Mouse (Mus musculus) thymus, adult 18-20 months (tissue): Measurements from ENCODE around the gene Fam180a.

Source experiments
- DNase-seq, 2 experiments: peaks; one replicate each; pipeline ENCODE4 v3.0.0; 2022; ENCODE audit warnings: mixed read lengths in 2 of 2

Gene Fam180a

DNA sequence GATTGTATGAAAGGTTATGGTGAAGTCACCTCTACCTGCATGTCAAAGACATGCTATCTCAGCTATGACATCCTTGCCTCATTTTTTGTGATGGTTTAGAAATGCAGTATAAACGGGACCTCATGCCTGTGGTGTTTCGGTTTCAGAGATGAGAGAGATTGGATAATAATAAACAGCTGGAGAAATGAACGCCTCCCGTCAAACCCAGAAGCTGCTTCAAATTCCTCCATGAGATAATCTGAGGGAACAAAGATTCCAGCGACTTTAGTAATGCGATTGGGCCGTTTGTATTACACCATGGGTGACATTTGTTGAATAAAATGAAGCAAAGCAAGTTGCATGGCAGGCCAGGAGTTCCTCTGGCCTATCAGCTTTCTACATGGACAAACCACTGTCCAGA, 16.5 kb downstream of the Fam180a start:
- DNase-seq: no peak

DNA sequence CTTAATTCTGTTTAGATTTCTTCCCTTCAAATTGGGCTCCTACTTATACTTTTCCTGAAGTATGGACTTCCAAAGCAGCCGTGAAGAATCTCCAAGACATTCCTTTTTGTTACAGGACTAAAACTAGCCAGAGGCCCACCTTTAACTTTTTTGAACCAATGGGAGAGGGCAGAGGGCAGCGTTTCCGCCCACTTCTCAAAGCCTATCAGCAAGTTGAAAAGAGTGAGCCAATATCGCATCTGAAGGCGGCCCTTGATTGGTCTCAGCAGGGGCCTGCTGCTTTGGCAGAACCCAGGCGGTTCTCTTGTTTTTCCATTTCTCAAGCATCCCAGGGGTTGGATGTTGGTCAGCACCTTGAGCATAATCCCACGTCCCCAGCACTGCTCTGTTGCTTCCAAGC, 17.9 kb downstream of the Fam180a start, which contains the start of gene Slc13a4:
TSS of gene Slc13a4 (minus strand) at position 95 of the 400 bp plus-strand sequence.
- no peak for DNase-seq

DNA sequence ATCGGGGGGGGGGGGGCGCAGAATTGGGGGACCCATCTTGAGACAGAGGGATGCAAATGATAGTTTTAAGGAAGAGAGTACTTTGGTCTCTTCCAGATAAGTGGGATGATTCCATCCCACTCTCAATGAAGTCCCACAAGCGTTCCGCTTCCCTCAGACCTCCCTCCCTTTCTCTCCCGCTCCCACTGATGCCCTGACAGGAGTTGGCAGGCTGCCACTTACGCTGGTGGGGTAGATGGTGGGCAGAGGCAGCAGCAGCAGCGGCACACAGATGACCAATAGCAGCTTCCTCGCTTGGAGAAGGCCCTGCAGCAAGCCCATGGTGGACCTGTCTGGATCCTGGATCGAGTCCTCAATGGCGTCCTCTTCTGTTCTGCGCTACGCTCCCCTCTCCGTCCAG, 18.8 kb downstream of the Fam180a start:
- no peak for DNase-seq

DNA sequence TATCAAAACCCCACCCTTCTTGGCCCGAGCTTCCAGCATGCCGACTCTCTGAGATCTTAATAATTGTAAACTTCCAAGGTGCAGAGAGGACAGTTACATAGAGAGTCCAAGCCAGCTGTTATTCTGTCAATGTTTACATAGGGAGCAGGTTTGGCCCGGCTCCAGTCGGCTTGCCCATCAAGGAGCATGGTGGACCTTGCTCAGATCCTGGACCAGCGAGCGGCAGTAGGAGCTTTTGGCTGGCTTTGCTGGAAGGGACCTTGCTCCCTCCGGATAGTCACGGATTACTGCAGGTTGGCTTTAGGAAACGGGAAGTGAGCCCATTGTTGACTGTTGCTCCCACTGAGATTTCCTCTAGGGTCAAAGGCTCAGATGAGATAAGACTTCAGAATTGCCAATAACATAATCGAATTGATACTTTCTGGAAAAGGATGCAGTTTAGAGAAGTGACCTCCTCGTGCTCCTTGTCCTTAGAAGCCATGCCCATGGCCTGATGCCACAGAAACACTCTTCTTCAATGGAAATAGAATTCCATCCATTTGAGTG, 22.5 kb downstream of the Fam180a start:
- no peak for DNase-seq

DNA sequence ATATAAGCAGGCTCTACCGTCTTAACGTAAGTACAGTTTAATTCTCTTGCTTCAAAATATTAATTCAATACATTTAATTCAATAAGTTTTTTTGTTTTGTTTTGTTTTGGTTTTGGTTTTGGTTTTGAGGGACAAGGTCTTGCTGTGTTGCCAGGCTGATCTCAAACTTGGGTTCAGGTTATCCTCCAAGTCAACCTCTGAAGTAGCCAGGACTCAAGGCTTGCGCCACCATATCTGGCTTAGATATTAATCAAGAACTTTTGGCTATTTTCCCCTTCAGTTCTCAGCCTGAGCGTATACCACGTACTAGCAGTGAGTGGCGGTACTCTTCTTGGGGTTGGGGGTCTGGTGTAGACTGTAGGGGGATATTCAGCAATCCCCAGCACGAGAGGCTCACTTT, 23.4 kb downstream of the Fam180a start:
- no peak for DNase-seq

DNA sequence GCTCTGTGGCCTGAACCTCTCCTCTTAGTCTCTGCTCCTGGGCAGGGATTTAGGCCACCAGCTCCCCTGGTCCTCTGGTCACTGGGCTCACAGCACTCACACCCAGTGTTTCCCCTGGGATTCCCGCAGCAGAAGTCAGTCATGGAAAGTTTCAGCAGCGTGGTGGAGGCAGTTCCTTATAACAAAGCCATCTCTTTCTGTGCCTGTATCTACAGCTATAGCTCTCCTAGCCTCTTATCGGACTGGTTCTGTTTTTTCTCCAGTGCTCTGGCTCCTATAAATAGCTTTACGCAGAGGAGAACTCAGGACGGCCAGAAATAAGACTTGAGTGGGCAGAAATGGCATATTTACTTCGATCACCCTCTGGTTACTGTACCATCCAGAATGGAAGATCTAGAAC, 27.6 kb downstream of the Fam180a start:
- no peak for DNase-seq

DNA sequence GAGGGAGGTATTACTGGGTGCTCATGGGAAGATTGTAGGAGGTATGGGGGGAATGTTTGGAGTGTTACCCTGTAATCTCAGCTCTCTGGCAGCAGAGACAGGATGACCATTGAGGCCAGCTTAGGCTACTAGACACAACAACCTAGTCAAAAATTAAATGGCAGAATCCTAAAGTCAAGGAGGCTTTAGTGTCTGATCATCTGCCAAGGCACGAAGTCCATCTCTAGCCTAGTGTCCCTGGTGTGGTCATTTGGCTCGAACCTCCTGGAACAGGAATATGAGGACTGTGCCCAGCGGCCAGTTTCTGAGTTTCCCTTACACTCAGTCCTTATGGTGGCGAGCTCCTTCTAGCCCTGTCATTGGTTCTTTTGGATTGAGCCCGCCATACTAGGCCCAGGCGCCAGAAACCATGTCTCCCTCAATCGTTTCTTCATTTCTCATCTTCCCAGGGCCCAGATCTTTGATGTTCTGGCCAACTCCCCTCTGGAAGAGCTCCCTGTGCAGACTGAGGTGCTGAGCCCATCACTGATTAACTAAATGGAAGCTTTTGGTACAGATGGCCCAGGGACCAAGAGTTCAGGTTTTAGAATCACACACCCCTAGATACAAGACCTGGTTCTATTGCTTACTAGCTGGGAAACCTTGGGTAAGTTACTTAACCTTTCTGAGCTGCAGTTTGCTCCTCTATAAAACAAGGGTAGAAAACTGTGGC, 28.3 kb downstream of the Fam180a start:
- no peak for DNase-seq

DNA sequence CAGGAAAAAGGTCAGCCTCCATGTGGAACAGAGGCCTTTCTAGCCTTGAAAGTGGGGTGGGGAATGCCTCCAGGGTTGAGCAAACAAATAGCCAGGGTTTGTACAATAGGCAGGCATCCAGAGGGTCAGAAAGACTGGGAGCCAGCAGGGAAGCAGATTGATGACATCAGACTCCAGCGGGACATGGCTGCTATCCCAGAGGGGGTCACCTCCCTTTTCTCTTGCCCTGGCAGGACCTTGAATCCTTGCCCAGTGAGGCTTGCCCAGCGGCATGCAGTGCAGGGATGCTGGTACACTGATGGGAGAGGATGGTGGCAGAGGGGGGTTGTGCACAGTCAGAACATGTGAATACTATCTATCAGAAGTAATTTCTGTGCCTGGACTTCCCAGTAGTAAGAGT, 28.9 kb downstream of the Fam180a start:
- no peak for DNase-seq

DNA sequence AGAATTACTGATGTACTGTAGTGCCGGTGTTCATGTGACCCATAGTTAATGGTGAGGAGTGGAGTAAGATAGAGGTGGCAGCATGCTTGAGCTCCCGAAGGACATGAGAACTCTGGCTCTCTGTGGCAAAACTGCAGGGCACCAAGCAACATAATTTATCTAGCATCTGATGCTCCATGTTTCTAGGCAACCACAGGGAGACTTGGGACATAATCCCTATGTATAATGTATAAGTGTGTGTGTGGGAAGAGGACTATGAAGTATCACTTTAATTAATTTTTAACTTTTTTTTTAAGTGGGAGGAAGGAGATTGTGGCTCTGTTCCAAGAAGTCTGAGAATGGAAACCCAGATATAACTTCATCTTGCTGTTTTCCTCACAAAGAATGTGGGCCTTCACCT, 31.0 kb downstream of the Fam180a start:
- DNase-seq: no peak

DNA sequence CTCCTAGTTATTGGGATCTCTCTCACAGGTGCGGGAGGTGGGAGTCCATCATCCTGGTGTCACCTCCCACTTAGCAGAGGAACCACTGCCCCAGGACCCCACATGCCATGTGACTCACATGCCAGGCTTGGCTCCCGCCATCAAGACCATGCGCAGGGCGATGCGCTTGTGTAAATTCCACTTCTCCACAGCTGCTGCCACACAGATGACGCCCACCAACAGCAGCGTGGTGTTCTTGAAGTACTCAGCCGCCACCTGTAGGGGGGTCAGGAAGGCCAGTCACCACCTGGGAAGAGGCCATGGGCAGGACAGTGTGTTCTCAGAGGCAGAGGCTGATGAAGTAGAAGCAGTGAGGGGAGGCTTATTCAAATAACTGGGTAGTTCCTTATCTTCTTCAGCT, 36.3 kb downstream of the Fam180a start:
- no peak for DNase-seq

DNA sequence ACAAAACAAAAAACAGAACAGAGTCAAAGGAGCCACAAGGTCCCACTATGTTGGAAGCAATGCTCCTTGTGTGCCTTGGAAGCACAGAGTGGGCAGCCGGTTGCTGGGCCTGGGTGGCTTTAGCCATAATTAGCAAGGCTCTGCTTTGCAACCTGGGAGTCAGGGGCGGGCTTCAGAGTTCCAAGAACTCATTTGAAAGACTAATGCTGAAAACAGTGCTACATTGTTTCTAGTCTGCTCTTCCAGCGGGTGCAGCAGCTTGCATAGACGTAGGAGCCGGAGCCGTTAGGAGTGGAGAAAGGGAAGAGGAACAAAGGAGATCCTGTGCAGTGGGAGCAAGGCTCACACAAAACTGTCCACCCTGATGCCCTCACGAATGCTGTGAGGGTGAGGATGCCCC, 37.0 kb downstream of the Fam180a start:
- no peak for DNase-seq

DNA sequence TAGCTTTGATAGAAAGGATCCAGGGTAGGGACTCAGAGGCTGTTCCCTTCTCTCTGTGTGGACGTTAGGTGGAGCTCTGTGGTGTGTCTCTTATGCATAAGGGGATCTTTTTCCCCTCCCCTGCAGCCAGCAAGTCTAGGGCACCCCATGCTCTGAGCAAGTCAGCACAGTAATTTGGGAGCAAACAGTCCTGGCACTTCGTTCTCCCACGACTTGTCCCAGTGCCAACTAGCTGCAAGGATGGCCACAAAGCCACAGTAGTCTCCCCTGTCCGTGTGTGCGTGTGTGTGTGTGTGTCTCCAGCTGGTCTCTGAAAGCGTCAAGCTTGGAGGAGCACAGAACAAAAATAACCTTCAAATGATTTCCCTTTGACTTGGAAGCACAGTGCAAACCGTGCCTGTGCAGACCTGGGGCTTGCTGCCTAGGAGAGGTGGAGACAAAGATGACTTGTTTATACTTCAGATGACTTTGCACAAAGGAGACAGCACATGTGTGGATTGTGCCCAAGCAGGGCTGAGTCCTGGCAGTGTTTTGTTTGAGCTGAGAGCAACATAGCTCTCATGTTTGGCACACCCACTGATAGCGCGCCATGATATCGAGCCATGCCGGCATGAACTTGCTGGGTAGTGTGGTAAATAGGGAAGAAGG, 37.7 kb downstream of the Fam180a start:
- DNase-seq: no peak

DNA sequence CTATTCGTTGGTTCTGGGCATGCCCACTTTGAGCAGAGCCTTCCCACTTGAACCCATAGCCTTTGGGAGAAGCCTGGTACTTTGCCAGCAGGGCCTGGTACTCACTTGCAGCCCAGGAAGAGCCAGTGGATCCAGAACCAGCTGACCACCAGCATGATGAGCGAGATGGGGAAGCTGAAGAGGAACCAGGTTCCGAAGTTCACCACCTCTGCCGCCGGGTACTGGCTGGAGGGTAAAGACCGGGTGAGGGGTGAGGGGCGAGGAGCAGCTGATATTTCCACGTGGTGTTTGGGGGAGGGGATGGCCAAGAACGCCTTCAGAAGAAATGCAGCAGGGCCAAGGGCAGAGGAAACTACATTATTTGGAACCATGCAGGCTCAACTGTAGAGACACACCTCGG, 46.6 kb downstream of the Fam180a start:
- no peak for DNase-seq

DNA sequence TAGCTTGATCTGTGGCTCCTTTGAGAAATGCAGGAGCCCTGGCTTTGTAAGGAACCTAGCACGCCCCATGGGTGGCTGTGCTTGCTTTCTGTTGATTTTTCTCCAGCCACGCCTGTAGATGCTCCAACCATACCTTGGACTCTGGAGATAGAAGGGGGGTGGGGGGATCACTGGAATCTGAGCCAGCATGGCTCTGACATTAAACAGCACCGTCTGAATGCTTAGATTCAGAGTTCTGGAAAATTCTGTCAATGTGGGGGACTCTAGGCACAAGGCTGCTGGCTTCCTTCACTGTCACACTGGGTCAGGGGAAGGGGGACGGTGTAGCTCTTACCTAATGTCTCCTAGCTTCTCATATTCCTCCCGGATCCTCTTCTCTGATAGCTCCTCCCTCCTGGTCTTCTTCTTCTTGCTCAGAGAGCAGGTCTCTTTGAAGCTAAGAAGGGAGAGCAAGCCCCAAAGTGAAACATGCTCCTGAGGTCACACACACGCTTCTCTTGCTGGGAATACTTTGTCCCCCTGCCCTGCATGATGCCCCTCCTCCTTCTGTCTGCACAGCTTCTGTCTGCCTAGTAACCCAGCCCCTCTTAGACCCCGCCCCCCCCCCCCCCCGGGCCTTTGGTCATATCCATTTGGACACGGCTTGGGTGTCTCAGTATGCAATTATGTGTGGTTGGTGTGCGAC, 47.9 kb downstream of the Fam180a start:
- no peak for DNase-seq

DNA sequence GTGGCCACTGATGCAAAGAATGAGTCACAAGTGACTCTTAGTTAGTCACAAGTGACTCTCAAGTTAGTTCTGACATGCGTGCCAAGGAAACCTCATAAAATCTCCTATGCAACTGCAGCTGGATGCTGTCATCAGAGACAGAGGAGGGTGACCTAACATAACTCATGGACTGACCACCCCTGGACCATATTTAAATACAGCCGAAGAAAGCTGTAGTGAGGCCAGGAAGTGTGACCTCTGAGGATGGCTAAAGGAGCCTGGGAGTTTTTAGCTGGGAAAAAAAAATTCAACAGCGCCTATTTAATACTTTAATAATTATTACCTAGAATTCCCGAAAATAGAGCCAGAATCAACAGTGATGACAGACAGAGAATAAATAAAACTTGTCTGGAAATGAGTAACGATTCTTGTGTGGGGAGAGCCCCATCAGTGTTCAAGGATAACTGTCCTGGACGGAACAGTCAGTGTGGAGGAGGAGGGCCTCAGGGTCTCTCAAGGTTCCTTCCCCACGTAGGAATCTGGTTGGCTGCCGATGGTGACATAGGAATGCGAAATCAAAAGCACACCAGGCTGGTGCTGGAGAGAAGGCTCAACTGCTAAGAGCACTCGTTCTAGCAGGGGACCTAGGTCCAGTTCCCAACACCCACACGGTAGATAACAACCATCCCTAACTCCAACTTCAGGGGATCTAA, 52.4 kb downstream of the Fam180a start:
- DNase-seq: no peak

DNA sequence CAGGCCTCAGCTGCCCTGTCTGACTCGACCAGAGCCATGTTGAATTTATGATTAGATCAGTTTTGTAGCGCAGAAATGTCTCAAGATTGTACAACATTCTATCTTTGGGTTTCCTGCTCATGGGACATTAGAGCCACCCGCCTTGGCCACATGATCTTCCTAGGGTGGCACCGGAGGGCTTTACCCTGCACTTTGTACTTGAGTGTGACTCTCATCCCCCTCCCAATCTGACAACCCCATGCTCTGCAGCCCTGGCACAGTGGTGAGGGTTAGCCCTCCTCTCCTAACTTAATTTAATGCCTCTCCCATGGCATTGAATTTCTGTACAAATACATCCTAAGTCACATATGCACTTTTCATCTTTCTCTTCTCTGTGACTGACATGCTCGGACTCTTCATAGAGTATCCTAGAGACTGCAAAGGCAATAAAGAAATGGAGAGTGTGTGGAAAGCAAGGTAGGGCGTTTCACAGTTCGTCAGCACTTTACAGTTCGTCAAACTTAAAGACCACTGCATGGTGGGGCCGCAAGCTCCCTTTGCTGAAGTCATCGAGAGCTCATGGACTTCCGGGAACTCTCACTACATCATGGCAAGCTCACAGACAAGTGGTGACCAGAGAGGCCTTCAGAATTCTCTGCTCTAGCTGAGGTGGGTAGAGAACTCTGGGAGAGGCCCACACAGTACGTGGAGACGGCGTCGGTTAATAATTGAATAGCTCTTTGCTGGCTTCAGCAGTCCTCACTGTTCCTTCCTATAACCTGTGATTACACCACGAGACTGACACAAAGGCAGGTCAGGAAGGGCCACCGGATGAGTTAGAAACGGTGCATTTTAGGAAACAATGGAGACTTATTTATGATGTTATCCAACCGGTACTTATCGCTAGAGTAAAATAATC, 53.8 kb downstream of the Fam180a start:
- DNase-seq: no peak

DNA sequence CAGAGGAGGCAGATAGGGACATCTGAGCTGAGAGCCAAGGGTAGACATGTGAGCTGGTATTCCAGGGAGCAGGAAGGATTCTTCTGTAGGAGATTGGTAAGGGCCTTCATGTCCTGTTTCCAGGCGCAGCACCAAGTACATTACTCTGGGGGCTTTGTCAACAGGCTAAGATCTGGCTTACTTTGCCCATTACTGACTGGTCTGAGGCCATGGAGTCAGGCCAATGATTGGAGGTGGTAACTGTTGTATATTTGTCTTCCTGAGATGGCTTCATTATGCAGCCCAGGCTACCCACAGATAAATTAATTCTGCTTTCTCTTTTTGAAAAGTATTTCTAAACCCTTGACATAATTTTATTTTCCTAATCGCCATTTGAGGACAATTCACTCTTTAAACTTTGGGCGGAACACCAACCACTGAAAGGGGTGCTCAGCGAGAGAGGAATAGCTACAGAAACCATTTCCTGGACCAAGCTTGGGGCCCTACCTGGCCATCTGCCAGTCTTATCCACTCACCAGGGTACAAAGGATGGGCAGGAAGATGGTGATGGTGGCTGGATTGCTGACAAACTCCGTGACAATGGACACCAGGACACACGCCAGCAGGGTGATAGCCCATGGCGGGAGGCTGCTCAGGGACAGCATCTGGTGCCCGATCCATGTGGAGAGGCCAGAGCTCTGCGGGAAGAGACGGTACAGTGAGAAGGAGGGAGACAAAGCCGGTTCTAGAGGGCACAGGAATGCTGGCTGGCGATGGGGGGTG, 54.7 kb downstream of the Fam180a start:
- no peak for DNase-seq

DNA sequence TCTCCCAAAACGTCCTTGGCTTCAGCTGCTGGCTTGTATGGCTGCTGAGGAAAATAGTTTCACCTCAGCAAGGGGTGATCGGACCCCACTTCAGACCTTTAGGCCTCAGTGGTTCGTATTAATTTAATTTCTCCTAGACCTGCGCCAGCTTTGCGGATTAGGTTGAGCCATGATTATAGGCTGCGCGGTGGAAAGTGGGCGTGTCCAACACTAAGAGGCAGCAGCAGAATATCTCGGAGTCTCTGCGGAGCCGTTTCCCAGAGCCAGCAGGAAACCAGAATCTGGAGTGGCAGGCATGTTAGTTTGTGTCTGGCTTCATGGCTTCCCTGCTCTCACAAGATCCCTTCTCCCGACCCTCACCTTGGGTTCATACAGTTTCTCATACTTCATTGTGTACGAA, 56.3 kb downstream of the Fam180a start:
- DNase-seq: no peak

DNA sequence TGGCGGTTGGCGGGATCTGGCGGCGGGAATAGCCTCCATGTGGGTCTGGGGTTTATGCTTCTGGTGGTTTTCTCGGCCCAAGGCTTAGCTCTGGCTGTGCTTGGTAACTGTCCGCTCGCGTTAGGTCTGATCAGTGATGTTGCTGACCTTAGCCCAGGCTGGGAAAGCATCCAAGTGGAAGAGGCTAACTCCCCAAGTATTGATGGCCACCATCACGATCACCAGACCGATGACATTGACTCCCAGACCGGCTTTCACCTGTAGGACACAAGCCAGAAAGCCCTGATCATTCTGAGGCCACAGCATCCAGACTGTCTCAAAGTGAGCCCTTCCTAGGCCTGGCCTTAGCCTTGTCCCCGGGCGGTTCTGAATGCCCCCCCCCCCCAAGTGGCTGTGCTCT, 57.2 kb downstream of the Fam180a start:
- DNase-seq: no peak

DNA sequence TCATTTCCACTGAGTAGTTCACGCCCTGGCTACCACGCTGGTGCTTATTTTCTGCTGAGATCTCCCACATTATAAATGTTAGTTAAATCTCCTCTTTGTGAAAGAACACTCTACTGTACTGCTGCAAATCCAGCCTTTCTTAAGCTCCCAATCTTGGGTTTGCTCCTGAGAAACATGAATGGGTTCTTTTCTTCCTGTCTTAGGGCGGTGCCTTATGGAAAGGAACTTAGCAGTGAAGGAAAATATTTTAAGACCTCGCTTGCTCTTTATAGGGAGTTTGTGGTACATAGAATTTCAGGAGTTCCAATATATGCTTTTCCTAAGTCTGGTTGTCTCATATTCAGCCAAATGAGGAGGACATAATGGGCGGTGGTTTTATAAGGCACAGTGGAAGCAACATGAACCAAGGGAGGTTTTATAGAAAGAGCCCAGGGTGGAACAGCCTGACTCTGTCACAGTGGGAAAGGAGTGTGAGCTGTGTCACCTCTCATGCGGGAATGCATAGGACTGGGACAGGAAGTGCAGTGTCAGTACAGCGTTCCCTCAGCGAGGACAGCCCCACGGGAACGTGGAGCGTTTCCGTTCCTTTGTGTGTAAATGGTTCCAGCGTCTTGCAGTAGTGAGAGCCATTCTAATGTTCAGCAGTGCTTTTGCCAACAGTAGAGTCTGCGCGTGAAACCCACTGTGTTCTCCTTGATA, 60.2 kb downstream of the Fam180a start:
- no peak for DNase-seq
